Mouse (Mus musculus): ENCODE data around the gene Gbp9. TPM values are rescaled to one million over a fixed set of nuclear protein-coding genes. Genes with fewer than 3 reads are reported as not detected.
"Not testable (repeated sequence)": the region's sequence is repeated elsewhere in the genome, so short reads cannot be mapped to it uniquely, and the experiment has no call there.

Gbp9 gene
- polyA plus RNA-seq, 1 experiment from 2014 or later, result 0.90 TPM

- H3K4me3 ChIP-seq (ENCODE audit: low read depth, low read length); H3K4me1 ChIP-seq (replicated peaks; ENCODE audit: control insufficient read depth, insufficient read depth, low read length); H3K4me2 ChIP-seq (ENCODE audit: low read depth, low read length, severe bottlenecking); H3K36me3 ChIP-seq (ENCODE audit: control insufficient read depth, insufficient read depth, low read length); ATAC-seq (replicated peaks; ENCODE audit: low FRiP score); H3K9me3 ChIP-seq (ENCODE audit: control insufficient read depth, low read length); DNase-seq (ENCODE audit: low spot score); H3K27me3 ChIP-seq (ENCODE audit: control insufficient read depth, insufficient read depth, low read length); H3K27ac ChIP-seq (ENCODE audit: low read depth, low read length); H3K9ac ChIP-seq (ENCODE audit: low read length): not testable (repeated sequence)
These were observed 71.0 kb downstream of the Gbp9 start for GRCm38 (mm10) chr5:105068356-105068755.

GRCm38 (mm10) chr5:105064443-105064842, 74.9 kb downstream of the Gbp9 start:
- not testable (repeated sequence) for H3K4me1 ChIP-seq (replicated peaks; ENCODE audit: control insufficient read depth, insufficient read depth, low read length); DNase-seq (ENCODE audit: low spot score); H3K36me3 ChIP-seq (ENCODE audit: control insufficient read depth, insufficient read depth, low read length); H3K27me3 ChIP-seq (ENCODE audit: control insufficient read depth, insufficient read depth, low read length); H3K9me3 ChIP-seq (ENCODE audit: control insufficient read depth, low read length); H3K4me3 ChIP-seq (ENCODE audit: low read depth, low read length); H3K4me2 ChIP-seq (ENCODE audit: low read depth, low read length, severe bottlenecking); H3K9ac ChIP-seq (ENCODE audit: low read length); H3K27ac ChIP-seq (ENCODE audit: low read depth, low read length); ATAC-seq (replicated peaks; ENCODE audit: low FRiP score)
- WGBS, result 70% methylated on average over 2 of the region's 2 CpGs

- Histone ChIP-seq H3K27me3 (ENCODE audit: control insufficient read depth, insufficient read depth, low read length) (no peaks in the 10 kb centered on the region), H3K4me2 (ENCODE audit: low read depth, low read length, severe bottlenecking) (no peak overlapping the region), H3K36me3 (ENCODE audit: control insufficient read depth, insufficient read depth, low read length) (no peaks in the 10 kb centered on the region), H3K27ac (ENCODE audit: low read depth, low read length) (no peak overlapping the region), H3K9me3 (ENCODE audit: control insufficient read depth, low read length) (no peaks in the 10 kb centered on the region), H3K4me1 (replicated peaks; ENCODE audit: control insufficient read depth, insufficient read depth, low read length) (no peaks in the 10 kb centered on the region), H3K9ac (ENCODE audit: low read length) (no peak overlapping the region), H3K4me3 (ENCODE audit: low read depth, low read length) (no peak overlapping the region)
- DNase-seq (ENCODE audit: low spot score) (no peak), ATAC-seq (replicated peaks; ENCODE audit: low FRiP score) (no peak)
- WGBS, result 83% methylated on average over 1 of the region's 1 CpGs
These were observed 76.0 kb downstream of the Gbp9 start for GRCm38 (mm10) chr5:105063321-105063720.

GRCm38 (mm10) chr5:105062403-105062802, 76.9 kb downstream of the Gbp9 start:
- not testable (repeated sequence) for H3K27me3 ChIP-seq (ENCODE audit: control insufficient read depth, insufficient read depth, low read length); H3K4me1 ChIP-seq (replicated peaks; ENCODE audit: control insufficient read depth, insufficient read depth, low read length); H3K9ac ChIP-seq (ENCODE audit: low read length); ATAC-seq (replicated peaks; ENCODE audit: low FRiP score); H3K36me3 ChIP-seq (ENCODE audit: control insufficient read depth, insufficient read depth, low read length); H3K4me2 ChIP-seq (ENCODE audit: low read depth, low read length, severe bottlenecking); H3K9me3 ChIP-seq (ENCODE audit: control insufficient read depth, low read length); H3K27ac ChIP-seq (ENCODE audit: low read depth, low read length); H3K4me3 ChIP-seq (ENCODE audit: low read depth, low read length); DNase-seq (ENCODE audit: low spot score)
- 84% methylated on average over 2 of the region's 2 CpGs for WGBS

GRCm38 (mm10) chr5:105060224-105060623, 79.1 kb downstream of the Gbp9 start:
- Histone ChIP-seq H3K36me3 (ENCODE audit: control insufficient read depth, insufficient read depth, low read length) (no peaks in the 10 kb centered on the region), H3K9ac (ENCODE audit: low read length) (no peak overlapping the region), H3K27ac (ENCODE audit: low read depth, low read length) (no peak overlapping the region), H3K4me2 (ENCODE audit: low read depth, low read length, severe bottlenecking) (no peak overlapping the region), H3K27me3 (ENCODE audit: control insufficient read depth, insufficient read depth, low read length) (no peaks in the 10 kb centered on the region), H3K4me1 (replicated peaks; ENCODE audit: control insufficient read depth, insufficient read depth, low read length) (no peaks in the 10 kb centered on the region), H3K9me3 (ENCODE audit: control insufficient read depth, low read length) (no peaks in the 10 kb centered on the region), H3K4me3 (ENCODE audit: low read depth, low read length) (no peak overlapping the region)
- 88% methylated on average over 2 of the region's 2 CpGs for WGBS
- ATAC-seq (replicated peaks; ENCODE audit: low FRiP score) (no peak), DNase-seq (ENCODE audit: low spot score) (no peak)

GRCm38 (mm10) chr5:105055279-105055678, 84.1 kb downstream of the Gbp9 start:
- Histone ChIP-seq H3K4me1 (replicated peaks; ENCODE audit: control insufficient read depth, insufficient read depth, low read length) (no peaks in the 10 kb centered on the region), H3K27ac (ENCODE audit: low read depth, low read length) (no peak overlapping the region), H3K9ac (ENCODE audit: low read length) (no peak overlapping the region), H3K4me2 (ENCODE audit: low read depth, low read length, severe bottlenecking) (no peak overlapping the region), H3K9me3 (ENCODE audit: control insufficient read depth, low read length) (no peaks in the 10 kb centered on the region), H3K4me3 (ENCODE audit: low read depth, low read length) (no peak overlapping the region), H3K36me3 (ENCODE audit: control insufficient read depth, insufficient read depth, low read length) (no peaks in the 10 kb centered on the region), H3K27me3 (ENCODE audit: control insufficient read depth, insufficient read depth, low read length) (no peaks in the 10 kb centered on the region)
- DNase-seq (ENCODE audit: low spot score), result no peak
- WGBS, result 81% methylated on average over 2 of the region's 2 CpGs
- ATAC-seq (replicated peaks; ENCODE audit: low FRiP score), result no peak

GRCm38 (mm10) chr5:105053471-105054169, 85.7 kb downstream of the Gbp9 start:
- not testable (repeated sequence) for H3K4me1 ChIP-seq (replicated peaks; ENCODE audit: control insufficient read depth, insufficient read depth, low read length); H3K9ac ChIP-seq (ENCODE audit: low read length); H3K9me3 ChIP-seq (ENCODE audit: control insufficient read depth, low read length); H3K27ac ChIP-seq (ENCODE audit: low read depth, low read length); H3K4me3 ChIP-seq (ENCODE audit: low read depth, low read length); ATAC-seq (replicated peaks; ENCODE audit: low FRiP score); H3K27me3 ChIP-seq (ENCODE audit: control insufficient read depth, insufficient read depth, low read length); H3K36me3 ChIP-seq (ENCODE audit: control insufficient read depth, insufficient read depth, low read length); DNase-seq (ENCODE audit: low spot score); H3K4me2 ChIP-seq (ENCODE audit: low read depth, low read length, severe bottlenecking)
- WGBS, result 85% methylated on average over 1 of the region's 1 CpGs

GRCm38 (mm10) chr5:105032362-105032761, 107.0 kb downstream of the Gbp9 start:
- Histone ChIP-seq H3K4me2 (ENCODE audit: low read depth, low read length, severe bottlenecking) (no peak overlapping the region), H3K27me3 (ENCODE audit: control insufficient read depth, insufficient read depth, low read length) (no peaks in the 10 kb centered on the region), H3K9me3 (ENCODE audit: control insufficient read depth, low read length) (no peaks in the 10 kb centered on the region), H3K9ac (ENCODE audit: low read length) (no peak overlapping the region), H3K36me3 (ENCODE audit: control insufficient read depth, insufficient read depth, low read length) (no peaks in the 10 kb centered on the region), H3K4me1 (replicated peaks; ENCODE audit: control insufficient read depth, insufficient read depth, low read length) (no peaks in the 10 kb centered on the region), H3K4me3 (ENCODE audit: low read depth, low read length) (no peak overlapping the region), H3K27ac (ENCODE audit: low read depth, low read length) (no peak overlapping the region)
- DNase-seq (ENCODE audit: low spot score) (no peak), ATAC-seq (replicated peaks; ENCODE audit: low FRiP score) (no peak)
- 87% methylated on average over 2 of the region's 2 CpGs for WGBS

Measured in forebrain, embryonic 11.5 days (tissue).